Mouse (Mus musculus) kidney, adult 2 months (tissue): Measurements from ENCODE around the gene Atad5.
"Not testable (repeated sequence)": the region's sequence is repeated elsewhere in the genome, so short reads cannot be mapped to it uniquely, and the experiment has no call there.

Source experiments
- CTCF ChIP-seq: fragments of 200-500 bp; conservative IDR thresholded peaks from 2 replicates; pipeline ENCODE4 v1.5.1; 2011; ENCODE audit warnings: low read depth, mild to moderate bottlenecking, control low read depth, low read length, moderate library complexity, mixed read lengths; ENCODE audit not compliant: insufficient read depth, insufficient read length
- POLR2A ChIP-seq: fragments of 200-500 bp; IDR thresholded peaks from one replicate; pipeline ENCODE4 v1.6.1; 2011; ENCODE audit warnings: low read depth, low read length, control low read depth

DNA sequence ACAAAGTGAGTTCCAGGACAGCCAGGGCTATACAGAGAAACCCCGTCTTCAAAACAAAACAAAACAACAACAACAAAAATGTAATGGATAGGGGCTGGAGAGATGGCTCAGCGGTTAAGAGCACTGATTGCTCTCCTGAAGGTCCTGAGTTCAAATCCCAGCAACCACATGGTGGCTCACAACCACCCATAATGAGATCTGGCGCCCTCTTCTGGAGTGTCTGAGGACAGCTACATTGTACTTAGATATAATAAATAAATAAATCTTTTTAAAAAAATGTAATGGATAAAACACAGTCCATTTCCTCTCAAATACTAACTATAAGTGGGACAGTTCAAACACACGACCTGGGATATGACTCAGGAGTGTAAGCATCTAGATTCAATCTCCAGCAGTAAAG is 22.8 kb upstream of the Atad5 start:
- TF ChIP-seq CTCF, POLR2A: not testable (repeated sequence)
